Mouse (Mus musculus): ENCODE results near the gene Lpin3.

Gene Lpin3

DNA sequence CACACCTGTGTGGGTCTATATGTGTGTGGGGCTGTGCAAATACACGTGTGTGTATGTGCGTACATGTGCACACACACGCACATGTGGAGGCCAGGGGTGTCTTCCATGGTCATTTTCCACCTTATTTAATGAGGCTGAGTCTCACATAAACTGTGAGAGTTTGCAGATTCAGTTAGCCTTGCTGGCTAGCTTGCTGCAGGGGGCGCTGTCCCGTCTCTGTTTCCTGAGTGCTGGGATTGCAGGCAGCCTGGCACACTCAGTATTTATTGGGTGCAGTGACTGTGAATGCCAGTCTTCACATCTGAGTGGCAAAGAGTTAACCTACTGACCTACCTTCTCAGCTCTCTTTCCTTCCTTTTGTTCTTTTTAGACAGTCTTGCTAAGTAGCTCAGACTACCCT lies 53.4 kb downstream of the Lpin3 start:
- no peak for DNase-seq (ENCODE audit: low spot score)

DNA sequence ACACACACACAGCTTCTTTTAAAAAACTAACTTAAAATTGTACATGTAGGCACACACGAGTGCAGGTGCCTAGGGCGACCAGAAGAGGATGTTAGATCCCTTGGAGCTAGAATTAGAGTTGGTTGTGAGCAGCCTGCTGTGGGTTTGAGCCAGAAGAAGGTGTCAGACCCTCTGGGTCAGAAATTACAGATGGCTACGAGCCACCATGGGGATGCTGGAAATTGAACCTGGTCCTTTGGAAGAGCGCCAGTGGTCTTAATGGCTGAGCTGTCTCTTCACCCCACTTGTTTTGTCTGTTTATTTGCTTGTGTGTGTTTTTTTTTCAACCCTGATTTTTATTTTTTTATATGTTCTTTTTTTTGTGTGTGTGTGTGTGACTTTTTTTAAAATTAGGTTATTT lies 54.0 kb downstream of the Lpin3 start:
- DNase-seq (ENCODE audit: low spot score) = no peak

DNA sequence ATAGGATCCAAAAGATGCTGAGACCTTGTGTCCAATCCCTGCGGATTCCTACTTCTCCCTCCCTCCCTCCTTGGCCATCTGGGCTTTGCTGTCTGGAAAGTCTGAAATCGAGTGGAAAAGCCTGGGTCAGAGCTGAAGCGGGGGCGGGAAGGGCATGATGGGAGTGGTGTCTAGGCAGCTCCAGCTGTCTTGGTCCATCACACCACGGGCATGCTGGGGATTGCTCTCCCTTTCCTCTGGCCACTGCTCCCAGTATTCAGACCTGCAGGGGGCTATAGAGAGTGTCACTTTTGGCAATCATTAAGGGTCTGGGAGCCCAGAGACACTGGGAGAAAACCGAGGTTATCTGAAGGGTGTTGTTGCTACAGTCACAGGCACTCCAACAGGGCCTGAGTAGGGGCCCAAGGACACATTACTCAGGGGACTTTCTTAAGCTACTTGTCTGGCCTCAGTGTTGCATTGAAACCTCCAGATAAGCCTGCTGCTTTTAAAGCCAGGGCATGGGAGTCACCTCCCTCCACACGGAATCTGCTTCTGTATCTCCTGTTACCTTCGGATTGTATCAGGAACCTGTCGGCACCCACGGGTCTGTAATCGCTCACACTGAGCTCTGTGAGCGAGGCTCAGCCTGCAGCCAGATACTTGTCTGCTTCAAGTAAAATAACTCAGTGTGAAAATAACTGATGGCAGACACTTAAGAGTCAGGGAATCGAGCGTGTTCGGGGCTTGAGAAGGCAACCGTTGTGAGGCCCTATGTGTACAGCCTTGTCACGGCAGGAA lies 60.6 kb downstream of the Lpin3 start:
- no peak for DNase-seq (ENCODE audit: low spot score)

DNA sequence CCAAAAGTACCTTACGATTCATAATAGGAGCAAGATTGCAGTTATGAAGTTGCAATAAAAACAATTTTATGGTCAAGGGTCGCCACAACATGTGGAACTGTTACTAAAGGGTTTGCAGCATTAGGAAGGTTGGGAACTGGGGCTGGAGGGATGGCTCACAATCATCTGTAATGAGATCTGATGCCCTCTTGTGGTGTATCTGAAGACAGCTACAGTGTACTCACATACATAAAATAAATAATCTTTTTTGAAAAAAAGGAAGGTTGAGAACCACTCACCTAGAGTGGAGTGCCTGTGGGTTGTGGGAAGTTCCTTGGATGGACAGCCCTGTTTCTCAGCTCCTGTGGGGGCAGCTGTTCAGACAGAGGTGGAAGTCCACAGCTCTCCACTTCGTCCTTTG lies 62.0 kb downstream of the Lpin3 start:
- DNase-seq (ENCODE audit: low spot score) = no peak

DNA sequence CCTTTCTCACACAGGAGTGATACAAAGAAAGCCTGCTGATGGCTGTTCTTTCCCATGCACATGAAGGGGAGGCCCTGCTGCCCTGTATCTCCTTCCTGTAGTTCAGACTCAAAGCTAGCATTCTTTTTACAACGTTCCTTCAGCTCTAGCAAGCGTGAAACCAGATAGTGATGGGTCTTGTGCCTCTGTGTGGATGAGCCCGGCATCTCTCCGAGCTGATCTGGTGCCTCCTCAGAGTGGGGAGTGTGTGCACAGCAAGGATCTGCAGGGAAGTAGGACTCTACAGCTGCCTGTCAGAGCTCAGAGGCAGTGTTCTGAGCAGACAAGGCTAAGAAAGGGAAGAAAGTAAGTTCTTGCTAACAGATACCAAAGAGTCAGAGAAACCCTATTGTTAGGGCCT lies 71.1 kb downstream of the Lpin3 start:
- DNase-seq (ENCODE audit: low spot score) = no peak

DNA sequence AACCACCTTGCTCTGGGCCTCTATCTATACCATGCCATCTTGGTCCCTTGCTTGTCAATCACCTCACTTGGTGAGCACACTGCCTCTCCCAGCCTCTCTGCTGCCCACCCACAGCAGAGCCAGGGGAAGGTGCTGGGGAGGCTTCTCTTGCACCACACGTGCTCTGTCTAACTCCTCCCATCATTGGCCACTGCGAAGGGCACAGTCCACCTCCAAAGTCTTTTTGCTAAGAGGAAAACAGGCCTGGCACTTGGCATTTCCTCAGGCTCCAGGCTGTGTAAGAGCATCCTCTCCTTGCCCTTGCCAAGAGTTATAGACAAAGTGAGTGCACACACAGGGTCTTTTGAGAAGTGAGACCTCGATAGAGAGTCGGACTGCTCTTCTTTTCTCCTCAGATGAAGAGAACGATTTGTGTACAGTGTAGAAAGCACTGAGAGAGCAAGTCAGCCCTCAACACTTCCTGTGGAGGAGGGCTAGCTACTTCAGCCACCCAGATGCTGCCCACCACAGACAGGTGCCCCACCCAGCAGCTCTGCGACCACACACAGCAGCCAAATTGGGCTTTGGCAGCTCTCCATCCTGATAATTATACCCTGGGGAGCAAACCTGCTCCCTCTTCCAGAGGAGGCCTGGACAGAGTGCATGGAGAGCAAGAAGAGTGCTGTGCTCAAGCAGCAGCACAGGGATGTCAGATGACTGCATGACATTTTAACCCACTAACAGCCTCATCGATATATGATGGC lies 72.8 kb downstream of the Lpin3 start:
- no peak for DNase-seq (ENCODE audit: low spot score)

DNA sequence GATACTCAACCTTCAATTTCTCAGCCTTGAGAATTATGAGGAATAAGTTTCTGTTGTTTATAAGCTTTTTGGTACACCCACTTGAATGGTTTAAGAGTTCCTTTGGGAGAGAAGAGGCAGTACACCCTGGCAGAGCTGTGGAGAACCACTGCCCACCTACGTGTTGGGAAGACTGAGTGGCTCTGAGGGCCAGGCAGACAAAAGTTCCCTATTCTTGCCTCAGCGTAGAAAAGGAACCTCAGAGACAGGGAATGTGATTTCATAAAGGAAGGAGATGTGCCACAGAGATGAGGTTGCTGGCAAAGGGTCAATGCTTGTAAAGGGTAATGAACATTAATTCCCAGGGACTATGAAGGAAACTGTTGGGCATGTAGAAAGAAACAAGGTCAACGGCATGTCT lies 74.1 kb downstream of the Lpin3 start:
- DNase-seq (ENCODE audit: low spot score) = no peak

DNA sequence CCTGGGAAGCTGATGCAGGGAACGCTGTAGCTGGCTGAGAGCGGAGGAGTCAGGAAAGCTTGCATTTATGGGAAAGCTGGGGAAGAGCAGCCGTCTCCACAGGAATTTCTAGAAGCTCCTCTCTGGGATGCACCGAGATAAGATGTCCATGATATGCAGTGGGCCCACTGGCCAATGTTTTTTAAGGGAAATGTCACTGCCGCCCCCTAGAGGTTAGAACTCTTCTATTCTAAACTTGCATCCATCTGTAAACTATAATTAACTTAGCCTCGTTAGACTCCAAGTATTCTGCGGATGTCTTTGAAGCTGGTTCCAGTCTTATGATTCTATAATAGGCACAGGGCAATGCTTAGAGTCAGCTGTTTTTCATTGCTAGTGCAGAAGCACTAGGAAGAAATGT lies 74.9 kb downstream of the Lpin3 start:
- no peak for DNase-seq (ENCODE audit: low spot score)

Data from urinary bladder, postnatal 25 days (tissue).